Mouse (Mus musculus): ENCODE results near the gene Klk6. TPM values are rescaled to one million over a fixed set of nuclear protein-coding genes. Genes with fewer than 3 reads are reported as not detected.

Gene Klk6
- polyA plus RNA-seq, 1 experiment: 102 TPM

DNA sequence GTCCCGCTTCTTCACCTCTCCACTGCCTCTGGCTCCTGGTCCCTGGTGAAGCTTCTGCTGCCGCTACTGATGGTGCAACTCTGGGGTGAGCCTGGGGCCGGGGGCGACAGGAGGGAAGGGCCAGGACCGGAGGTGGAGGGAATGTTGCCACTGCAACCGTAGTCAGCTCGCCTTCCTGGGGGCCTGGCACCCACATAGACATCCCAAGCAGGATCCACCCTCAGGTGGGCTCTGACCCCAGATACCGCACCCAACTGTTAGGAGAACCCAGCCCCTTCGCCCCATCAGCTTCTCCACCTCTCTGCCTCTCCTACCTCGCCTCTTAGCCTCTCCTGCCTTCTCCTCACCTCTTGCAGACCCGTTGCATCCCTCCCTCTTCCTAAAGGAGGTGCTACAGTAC is 42.8 kb upstream of the Klk6 start:
- 91% methylated on average over 11 of the region's 11 CpGs for WGBS
- TF ChIP-seq CTCF (IDR thresholded peaks at IDR 0.05; ENCODE audit: borderline replicate concordance, insufficient read depth, low read depth, low read length) (no peak), POLR2A (IDR thresholded peaks at IDR 0.05; ENCODE audit: borderline replicate concordance, insufficient read depth, low read length) (no peak)
- no peak for DNase-seq
- no peaks in the 10 kb centered on the region; the same call in 1 of the 2 replicates for H3K4me1 ChIP-seq (ENCODE audit: control insufficient read depth, insufficient read depth, low read length)
- no peak overlapping the region for H3K4me3 ChIP-seq (replicated peaks; ENCODE audit: insufficient read depth, low read depth, low read length)
- no peak overlapping the region for H3K27ac ChIP-seq (ENCODE audit: insufficient read depth, low read length)
- no peaks in the 10 kb centered on the region for H3K27me3 ChIP-seq (ENCODE audit: control insufficient read depth, insufficient read depth, low read length)

DNA sequence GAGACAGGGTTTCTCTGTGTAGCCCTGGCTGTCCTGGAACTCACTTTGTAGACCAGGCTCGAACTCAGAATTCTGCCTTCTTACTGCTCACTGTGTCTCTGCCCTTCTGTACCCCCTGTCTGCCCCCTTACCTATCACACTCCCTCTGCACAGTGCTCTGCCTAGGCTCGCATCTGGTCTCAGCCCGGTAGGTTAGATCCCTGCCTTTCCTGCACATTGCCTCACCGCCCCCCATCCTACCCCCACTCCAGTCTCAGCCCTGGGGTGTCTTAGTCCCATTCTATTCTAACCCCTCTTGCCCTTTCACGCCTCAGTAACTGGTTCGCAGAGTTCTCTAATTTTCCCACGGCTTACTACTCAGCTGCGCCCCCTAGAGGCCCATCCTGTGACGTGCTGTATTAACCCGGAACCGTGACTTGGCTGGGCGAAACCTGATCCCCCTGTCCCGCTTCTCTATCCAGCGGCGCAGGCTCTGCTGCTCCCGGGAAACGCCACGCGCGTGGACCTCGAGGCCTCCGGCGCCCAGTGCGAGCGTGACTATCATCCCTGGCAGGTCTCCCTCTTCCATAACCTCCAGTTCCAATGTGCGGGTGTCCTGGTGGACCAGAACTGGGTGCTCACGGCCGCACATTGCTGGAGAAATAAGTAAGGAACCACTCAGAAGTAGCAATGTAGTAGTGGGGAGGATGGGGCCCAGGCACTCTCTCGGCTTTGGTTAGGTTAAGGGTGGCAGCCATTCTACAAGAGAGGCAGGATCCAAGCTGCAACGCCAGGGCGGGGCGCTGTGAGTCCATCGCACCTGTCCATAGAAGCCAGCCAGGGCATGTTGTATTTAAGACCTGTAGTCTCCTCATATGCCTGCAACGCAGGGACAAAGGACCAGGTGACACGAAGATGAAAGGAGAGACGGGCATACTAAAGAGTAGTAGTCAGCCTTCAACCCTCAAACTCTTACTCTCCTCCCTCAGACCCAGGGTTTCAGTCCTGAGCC is 41.7 kb upstream of the Klk6 start:
- no peaks in the 10 kb centered on the region; the same call in 1 of the 2 replicates for H3K4me1 ChIP-seq (ENCODE audit: control insufficient read depth, insufficient read depth, low read length)
- TF ChIP-seq POLR2A (IDR thresholded peaks at IDR 0.05; ENCODE audit: borderline replicate concordance, insufficient read depth, low read length) (no peak), CTCF (IDR thresholded peaks at IDR 0.05; ENCODE audit: borderline replicate concordance, insufficient read depth, low read depth, low read length) (peak; percentile 46; the same call in 1 of the 2 replicates)
- H3K4me3 ChIP-seq (replicated peaks; ENCODE audit: insufficient read depth, low read depth, low read length): no peak overlapping the region
- DNase-seq: peak; percentile 26 to 39
- WGBS: 8% methylated on average over 36 of the region's 36 CpGs
- no peaks in the 10 kb centered on the region for H3K27me3 ChIP-seq (ENCODE audit: control insufficient read depth, insufficient read depth, low read length)
- H3K27ac ChIP-seq (ENCODE audit: insufficient read depth, low read length): no peak overlapping the region

DNA sequence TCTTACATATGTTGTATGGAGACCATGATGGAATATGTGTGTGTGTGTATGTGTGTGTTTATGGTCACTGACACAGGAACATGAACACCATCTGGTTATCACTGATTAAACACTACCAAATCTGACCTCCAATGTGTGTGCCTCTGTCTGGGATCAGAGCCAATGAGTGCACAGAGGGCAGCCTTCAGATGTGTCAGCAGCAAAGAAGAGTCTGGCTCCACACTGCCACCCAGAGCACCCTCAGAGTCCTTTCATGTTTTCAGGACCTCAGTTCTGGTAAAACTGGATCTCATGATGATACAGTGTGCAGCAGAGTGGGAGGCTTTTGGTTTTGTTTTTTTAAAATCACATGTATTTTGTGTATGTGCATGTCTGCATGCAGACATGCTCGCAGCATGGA is 39.0 kb upstream of the Klk6 start:
- no peak for TF ChIP-seq POLR2A (IDR thresholded peaks at IDR 0.05; ENCODE audit: borderline replicate concordance, insufficient read depth, low read length)
- 87% methylated on average over 1 of the region's 1 CpGs for WGBS
- no peaks in the 10 kb centered on the region for H3K27me3 ChIP-seq (ENCODE audit: control insufficient read depth, insufficient read depth, low read length)
- DNase-seq: no peak
- H3K4me3 ChIP-seq (replicated peaks; ENCODE audit: insufficient read depth, low read depth, low read length): no peak overlapping the region
- H3K4me1 ChIP-seq (ENCODE audit: control insufficient read depth, insufficient read depth, low read length): no peaks in the 10 kb centered on the region; the same call in 1 of the 2 replicates
- H3K27ac ChIP-seq (ENCODE audit: insufficient read depth, low read length): no peak overlapping the region

DNA sequence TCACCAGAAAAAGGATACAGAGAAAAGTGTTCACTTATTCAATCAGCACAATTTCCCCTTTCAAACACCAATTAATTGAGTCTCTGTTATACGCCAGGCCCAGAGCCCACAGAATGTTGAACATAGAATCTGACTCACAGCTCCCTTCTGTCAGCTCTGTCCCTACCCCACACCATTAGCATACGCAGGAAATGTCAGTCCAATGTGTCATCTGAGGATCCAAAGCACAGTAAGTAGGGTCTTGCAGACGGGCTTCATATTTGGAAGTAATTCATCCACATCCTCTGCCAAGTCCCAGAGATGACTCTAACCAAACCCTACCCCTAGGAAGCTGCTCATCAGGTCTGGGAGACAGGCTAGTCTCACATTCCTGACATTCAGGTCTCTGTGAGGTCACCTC is 36.2 kb upstream of the Klk6 start:
- 53% methylated on average over 3 of the region's 3 CpGs for WGBS
- no peak overlapping the region for H3K27ac ChIP-seq (ENCODE audit: insufficient read depth, low read length)
- no peaks in the 10 kb centered on the region for H3K27me3 ChIP-seq (ENCODE audit: control insufficient read depth, insufficient read depth, low read length)
- H3K4me1 ChIP-seq (ENCODE audit: control insufficient read depth, insufficient read depth, low read length): no peaks in the 10 kb centered on the region; the same call in 1 of the 2 replicates
- no peak for DNase-seq
- TF ChIP-seq CTCF (IDR thresholded peaks at IDR 0.05; ENCODE audit: borderline replicate concordance, insufficient read depth, low read depth, low read length) (no peak), POLR2A (IDR thresholded peaks at IDR 0.05; ENCODE audit: borderline replicate concordance, insufficient read depth, low read length) (no peak)
- H3K4me3 ChIP-seq (replicated peaks; ENCODE audit: insufficient read depth, low read depth, low read length): no peak overlapping the region

DNA sequence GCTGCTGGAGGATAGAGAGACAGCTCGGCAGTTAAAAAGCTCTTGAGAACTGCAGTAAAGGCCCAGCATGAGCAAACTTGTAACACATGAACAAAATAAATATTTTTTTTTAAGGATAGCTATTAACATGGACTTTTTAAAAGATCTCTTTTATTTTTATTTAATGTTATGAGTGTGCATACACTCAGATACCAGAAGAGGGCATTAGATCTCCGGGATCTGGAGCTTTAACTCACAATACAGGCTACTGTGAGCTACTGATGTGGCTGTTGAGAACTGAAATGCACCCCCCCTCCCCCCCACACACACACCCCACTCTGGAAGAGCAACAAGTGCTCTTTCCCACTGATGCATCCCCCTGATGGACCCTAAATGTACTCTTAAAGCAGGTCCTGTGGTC is 35.0 kb upstream of the Klk6 start:
- H3K4me3 ChIP-seq (replicated peaks; ENCODE audit: insufficient read depth, low read depth, low read length): no peak overlapping the region
- 75% methylated on average over 2 of the region's 2 CpGs for WGBS
- H3K27ac ChIP-seq (ENCODE audit: insufficient read depth, low read length): no peak overlapping the region
- no peak for TF ChIP-seq POLR2A (IDR thresholded peaks at IDR 0.05; ENCODE audit: borderline replicate concordance, insufficient read depth, low read length)
- TF ChIP-seq CTCF (IDR thresholded peaks at IDR 0.05; ENCODE audit: borderline replicate concordance, insufficient read depth, low read depth, low read length): no peak
- H3K4me1 ChIP-seq (ENCODE audit: control insufficient read depth, insufficient read depth, low read length): no peaks in the 10 kb centered on the region; the same call in 1 of the 2 replicates
- no peaks in the 10 kb centered on the region for H3K27me3 ChIP-seq (ENCODE audit: control insufficient read depth, insufficient read depth, low read length)
- no peak for DNase-seq

DNA sequence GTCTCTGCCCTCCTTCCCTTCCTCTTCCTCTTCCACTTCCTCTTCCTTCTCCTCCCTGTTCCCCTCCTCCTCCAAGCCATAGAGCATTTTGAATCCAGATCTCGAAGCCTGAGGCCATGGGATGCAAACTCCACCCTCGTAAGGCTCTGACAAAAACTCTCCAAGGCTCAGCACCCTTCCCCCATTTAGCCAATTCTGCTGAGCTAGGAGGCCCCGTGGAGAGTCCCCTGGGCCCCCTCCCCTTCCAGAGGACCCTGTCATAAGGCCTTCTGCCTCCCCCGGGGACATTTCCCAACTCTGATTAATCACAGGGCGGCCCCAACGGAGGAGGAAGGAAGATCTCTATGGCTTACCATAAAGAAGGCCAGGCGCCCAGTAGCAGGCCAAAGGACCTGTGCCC is 32.7 kb upstream of the Klk6 start, which contains the start of gene Klk9:
Gene Klk9, plus strand, starts transcription at position 301 of the 400 bp plus-strand sequence.
- Histone ChIP-seq H3K27ac (ENCODE audit: insufficient read depth, low read length) (no peak within 1 kb of the TSS), H3K4me3 (replicated peaks; ENCODE audit: insufficient read depth, low read depth, low read length) (no peak within 1 kb of the TSS), H3K4me1 (ENCODE audit: control insufficient read depth, insufficient read depth, low read length) (no peaks in the 10 kb centered on the region), H3K27me3 (ENCODE audit: control insufficient read depth, insufficient read depth, low read length) (no peaks in the 10 kb centered on the region; the same call in 1 of the 2 replicates)
- TF ChIP-seq CTCF (IDR thresholded peaks at IDR 0.05; ENCODE audit: borderline replicate concordance, insufficient read depth, low read depth, low read length) (no peak), POLR2A (IDR thresholded peaks at IDR 0.05; ENCODE audit: borderline replicate concordance, insufficient read depth, low read length) (no peak)
- DNase-seq: no peak
- WGBS: 72% methylated on average over 7 of the region's 7 CpGs

DNA sequence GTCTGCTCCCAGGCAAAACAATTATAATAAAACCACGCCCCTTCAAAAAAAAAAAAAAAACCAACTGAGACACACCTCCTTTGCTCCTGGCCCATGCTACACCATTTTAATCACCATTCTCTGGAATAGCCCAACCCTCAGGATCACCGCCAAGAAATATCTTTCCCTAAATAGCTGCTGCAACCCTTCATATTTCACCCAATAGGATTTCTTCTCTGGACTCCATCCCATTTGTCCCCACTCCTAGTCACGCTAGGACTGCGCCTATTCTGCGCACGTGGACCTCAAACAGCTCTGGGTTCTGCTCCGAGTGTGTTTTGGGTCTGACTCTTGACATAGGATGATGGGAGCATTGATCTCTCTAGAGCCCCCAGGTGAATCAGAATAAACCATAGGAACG is 27.9 kb upstream of the Klk6 start:
- Histone ChIP-seq H3K27me3 (ENCODE audit: control insufficient read depth, insufficient read depth, low read length) (no peaks in the 10 kb centered on the region; the same call in 1 of the 2 replicates), H3K27ac (ENCODE audit: insufficient read depth, low read length) (no peak overlapping the region), H3K4me3 (replicated peaks; ENCODE audit: insufficient read depth, low read depth, low read length) (no peak overlapping the region), H3K4me1 (ENCODE audit: control insufficient read depth, insufficient read depth, low read length) (no peaks in the 10 kb centered on the region)
- DNase-seq: no peak
- 8% methylated on average over 8 of the region's 8 CpGs for WGBS
- TF ChIP-seq CTCF (IDR thresholded peaks at IDR 0.05; ENCODE audit: borderline replicate concordance, insufficient read depth, low read depth, low read length): no peak
- no peak for TF ChIP-seq POLR2A (IDR thresholded peaks at IDR 0.05; ENCODE audit: borderline replicate concordance, insufficient read depth, low read length)

DNA sequence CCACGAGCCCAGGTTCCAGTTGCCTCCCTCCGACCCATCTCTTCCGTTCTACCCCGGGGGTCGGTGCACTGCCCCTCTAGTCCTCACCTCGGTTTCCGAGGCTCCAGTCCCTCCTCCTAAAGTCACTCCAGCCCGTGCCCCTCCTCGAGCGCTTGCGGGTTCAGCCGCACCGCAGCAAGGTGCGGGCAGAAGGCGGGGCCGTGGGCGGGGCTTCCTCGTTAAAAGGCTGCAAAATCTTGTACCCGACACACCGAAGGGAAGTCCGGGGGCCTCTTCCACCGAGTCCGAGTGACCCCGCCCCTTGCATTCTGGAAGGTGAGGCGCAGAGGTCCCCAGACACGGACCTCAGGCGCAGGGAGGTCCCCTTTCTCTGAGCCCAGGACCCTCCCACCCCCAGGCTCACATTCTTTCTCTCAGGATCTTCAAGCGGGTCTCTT is 26.9 kb upstream of the Klk6 start, which contains the start of gene Klk8:
Gene Klk8, plus strand, starts transcription at position 245 of the 437 bp plus-strand sequence.
- H3K27me3 ChIP-seq (ENCODE audit: control insufficient read depth, insufficient read depth, low read length): no peaks in the 10 kb centered on the region; the same call in 1 of the 2 replicates
- no peak within 1 kb of the TSS for H3K27ac ChIP-seq (ENCODE audit: insufficient read depth, low read length)
- peak within 1 kb of the TSS; percentile 19 for H3K4me3 ChIP-seq (replicated peaks; ENCODE audit: insufficient read depth, low read depth, low read length)
- 1% methylated on average over 28 of the region's 28 CpGs for WGBS
- TF ChIP-seq POLR2A (IDR thresholded peaks at IDR 0.05; ENCODE audit: borderline replicate concordance, insufficient read depth, low read length) (no peak), CTCF (IDR thresholded peaks at IDR 0.05; ENCODE audit: borderline replicate concordance, insufficient read depth, low read depth, low read length) (no peak)
- no peaks in the 10 kb centered on the region for H3K4me1 ChIP-seq (ENCODE audit: control insufficient read depth, insufficient read depth, low read length)
- DNase-seq: no peak
